Mouse (Mus musculus) ovary, postnatal 10 days (tissue): ENCODE measurements around the gene Rpl36.
A peak's percentile ranks its signal among the peaks of the same experiment; 100 is the strongest.

Source experiments
- DNase-seq: peaks from one replicate; pipeline ENCODE4 v3.0.0; 2022; ENCODE audit warnings: low spot score

The Rpl36 gene

GRCm38 (mm10) chr17:56613236-56613844 lies at the start of gene Rpl36:
TSS of gene Rpl36 (plus strand) at chr17:56613416.
- DNase-seq: peak; percentile 91

- no peak for DNase-seq
These were observed 46.9 kb upstream of the Rpl36 start for GRCm38 (mm10) chr17:56566293-56566692.

- DNase-seq: no peak
These were observed 46.3 kb upstream of the Rpl36 start for GRCm38 (mm10) chr17:56566918-56567317.

GRCm38 (mm10) chr17:56567370-56567769 lies 45.8 kb upstream of the Rpl36 start:
- no peak for DNase-seq

GRCm38 (mm10) chr17:56570287-56570686 lies 42.9 kb upstream of the Rpl36 start:
- DNase-seq: no peak

GRCm38 (mm10) chr17:56572154-56572553 lies 41.1 kb upstream of the Rpl36 start:
- DNase-seq: no peak

DNA sequence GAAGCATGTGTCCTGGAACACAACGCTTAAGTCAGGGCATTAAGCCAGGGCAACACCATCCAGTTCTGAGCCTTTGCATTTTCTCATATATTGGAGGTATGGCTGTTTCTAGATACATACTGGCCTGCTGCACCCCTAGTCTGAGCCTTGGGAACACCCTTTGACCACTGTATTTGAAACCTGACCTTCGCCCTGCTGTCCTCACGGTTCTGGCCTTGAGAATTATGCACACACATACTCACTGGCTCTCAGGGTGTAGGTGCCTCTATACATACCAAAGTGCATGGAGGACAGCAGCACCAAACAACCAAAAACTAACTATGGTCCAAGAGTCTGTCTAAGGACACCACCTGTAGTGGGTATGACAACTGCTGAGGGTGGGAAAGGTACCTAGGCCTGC lies 40.3 kb upstream of the Rpl36 start:
- DNase-seq: no peak

GRCm38 (mm10) chr17:56583071-56583470 lies 30.1 kb upstream of the Rpl36 start:
- DNase-seq: no peak

DNA sequence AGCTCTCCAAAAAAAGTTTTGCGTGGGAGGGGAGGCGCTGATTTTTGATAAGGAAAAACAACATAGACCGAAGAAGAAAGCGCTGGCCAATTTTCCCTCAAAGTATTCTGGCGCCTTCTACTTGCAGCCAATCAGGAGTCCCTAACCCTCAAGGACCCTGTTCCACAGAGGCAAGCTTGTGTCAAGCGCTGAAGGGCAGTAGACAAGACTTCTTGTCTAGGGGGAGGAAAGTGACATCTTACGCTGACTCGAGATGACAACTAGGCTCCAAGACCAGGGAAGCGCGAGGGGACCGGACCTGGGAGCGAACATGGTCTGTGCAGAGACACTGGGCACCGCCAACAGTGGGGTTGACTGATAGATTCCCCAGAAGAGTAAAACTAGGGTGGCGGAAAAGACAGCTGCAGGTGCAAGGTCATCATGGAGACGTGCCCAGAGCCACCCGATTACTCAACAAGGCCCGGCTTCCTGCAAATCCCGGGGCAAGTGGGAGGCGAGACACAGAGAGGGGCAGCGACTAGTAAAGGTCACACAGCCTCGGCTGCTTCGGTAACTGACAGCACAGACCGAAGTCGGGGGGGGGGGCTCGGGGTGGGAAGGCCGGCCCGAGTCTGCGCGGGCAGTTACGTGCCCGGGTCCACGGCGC lies 29.5 kb upstream of the Rpl36 start:
- no peak for DNase-seq

GRCm38 (mm10) chr17:56584257-56585130 lies 28.7 kb upstream of the Rpl36 start, which contains the start of the genes Safb2 and Safb:
TSS of gene Safb2 (minus strand) at chr17:56584585.
TSS of gene Safb (plus strand) at chr17:56584825.
- peak; percentile 98 for DNase-seq

- peak; percentile 40 for DNase-seq
These were observed 27.9 kb upstream of the Rpl36 start for GRCm38 (mm10) chr17:56585171-56585821.

DNA sequence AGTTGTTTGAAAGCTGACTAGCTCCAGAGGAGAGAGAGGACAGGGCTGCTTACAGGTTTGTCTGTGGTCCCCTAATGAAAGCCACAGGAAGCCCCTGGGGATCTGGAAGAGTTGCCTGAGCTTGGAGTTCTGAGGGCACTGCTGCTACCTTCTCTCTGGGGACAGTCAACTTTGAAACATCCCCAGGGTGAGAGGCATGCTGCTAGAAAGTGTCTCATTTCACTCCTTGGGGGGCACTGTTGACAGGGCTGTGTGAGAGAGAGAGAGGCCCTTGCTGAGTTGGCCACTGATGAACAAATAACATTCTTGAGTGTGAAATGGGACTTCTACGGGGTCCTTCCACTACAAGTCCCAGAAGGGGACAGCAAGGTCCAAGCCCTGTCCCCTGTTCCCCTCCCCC lies 25.4 kb upstream of the Rpl36 start:
- no peak for DNase-seq

GRCm38 (mm10) chr17:56588921-56589320 lies 24.3 kb upstream of the Rpl36 start:
- no peak for DNase-seq

DNA sequence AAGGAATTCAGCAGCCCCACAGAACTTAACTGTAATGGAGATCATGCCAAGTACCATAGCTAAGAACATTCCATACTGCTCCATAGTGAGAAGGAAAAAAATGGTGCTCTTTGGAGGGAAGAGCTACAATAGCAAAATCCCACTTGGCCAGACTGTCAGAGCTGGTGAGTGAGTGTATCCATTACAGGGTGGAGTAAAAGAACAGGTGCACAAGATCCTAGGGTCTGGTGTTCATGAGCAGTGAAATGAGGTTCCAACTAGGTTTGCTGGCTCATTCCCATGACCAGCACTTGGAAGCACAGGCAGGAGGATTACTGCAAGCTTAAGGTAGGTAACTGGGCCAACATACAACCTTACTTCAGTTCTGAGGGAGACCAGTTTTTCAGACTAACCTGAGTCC lies 20.7 kb upstream of the Rpl36 start:
- no peak for DNase-seq

DNA sequence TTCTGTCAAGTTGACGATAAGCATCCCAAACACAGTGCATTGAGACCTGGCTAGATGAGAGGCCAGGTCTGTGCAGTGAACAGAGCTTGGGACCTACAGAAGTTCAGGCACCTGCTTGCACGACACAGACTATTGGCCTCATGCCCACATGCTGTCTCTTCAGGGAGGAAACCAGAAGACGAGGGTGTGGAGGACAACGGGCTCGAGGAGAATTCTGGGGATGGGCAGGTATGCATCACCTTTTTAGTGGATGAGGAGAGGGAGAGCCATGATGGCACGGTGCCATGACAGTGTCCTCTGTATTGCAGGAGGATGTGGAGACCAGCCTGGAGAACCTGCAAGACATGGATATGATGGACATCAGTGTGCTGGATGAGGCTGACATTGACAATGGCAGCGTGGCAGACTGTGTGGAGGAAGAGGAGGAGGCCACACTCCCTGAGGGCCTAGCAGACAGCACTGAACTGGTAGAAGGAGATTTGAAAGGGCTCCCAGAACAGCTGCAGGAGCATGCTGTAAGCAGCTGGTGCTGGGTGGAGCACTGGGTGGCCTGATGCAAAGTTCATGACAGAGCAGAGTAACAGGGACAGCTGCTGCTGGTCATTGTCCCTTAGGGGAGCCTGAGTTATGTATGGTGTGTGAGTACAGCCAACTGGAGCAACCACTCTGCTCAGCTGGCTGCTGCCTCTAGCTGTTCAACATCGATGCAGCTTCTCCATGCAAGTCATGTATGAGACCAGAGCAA lies 19.5 kb upstream of the Rpl36 start:
- no peak for DNase-seq

GRCm38 (mm10) chr17:56603186-56604069 lies 9.8 kb upstream of the Rpl36 start:
- no peak for DNase-seq

GRCm38 (mm10) chr17:56604070-56604380 lies 9.2 kb upstream of the Rpl36 start:
- DNase-seq: no peak

- no peak for DNase-seq
These were observed 8.8 kb upstream of the Rpl36 start for GRCm38 (mm10) chr17:56604422-56604821.

DNA sequence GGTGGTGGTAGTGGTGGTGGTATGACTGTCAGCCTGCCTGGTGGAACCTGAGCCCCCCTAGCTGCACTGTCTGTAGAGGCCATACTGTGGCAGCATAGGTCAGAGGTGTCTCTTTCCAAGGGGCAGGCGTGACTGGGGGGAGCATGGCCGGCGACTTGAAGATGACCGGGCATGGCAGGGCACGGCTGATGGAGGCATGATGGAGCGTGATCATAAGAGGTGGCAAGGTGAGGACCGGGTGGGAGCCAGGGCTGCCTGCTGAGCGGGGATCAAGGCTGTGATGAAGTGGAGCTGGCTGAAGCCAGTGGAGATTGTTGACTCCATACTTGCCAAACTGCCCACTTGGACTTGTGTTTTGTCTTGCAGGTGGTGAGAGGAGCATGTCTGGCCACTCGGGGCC lies 7.8 kb upstream of the Rpl36 start:
- DNase-seq: no peak

DNA sequence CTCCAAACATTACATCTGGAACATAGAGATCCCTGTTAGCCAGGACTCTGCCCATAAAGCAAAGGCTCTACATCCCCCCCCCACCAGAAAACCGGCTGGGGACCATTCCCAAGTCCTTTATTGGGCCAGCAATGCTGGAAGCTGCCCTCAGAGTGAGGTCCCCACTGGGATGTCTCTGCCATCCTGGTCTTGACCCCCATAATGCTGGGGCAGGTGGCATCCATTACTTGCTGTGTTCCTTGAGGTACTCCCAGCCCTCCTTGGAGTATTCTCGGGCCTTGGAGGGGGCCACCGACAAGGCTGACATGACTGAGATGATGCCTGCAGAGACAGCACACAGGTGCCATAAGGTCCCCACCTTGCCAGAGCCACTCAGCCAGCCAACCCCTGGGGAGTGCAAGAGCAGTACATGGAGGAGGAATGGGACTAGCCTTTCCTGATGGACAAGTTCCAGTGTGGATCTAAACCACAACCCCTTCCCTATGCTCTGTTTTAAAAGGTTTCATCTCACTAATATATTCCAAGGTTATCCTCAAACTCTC lies 5.6 kb upstream of the Rpl36 start:
- DNase-seq: no peak

DNA sequence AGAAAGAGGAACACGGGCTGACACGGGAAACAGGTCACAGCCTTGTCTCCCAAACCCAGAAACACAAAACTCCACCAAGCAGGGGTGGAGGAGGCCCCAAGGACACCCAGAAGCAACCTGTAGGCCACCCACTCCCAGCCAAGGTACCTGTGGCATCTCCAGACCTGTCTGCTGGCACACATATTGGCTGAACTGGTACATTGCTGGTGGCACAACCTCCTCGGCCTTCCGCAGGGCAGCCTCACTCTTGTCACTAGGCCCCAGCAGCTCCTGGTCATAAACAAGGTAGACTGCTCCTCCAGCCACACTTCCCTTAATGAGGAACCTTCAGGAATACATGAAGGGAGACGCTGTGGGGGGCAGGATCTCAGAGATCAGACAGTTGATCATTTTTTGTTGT lies 4.5 kb upstream of the Rpl36 start:
- DNase-seq: no peak
